Mouse (Mus musculus) layer of hippocampus, adult 18-20 months (tissue): ENCODE data around the gene Ermard. TPM values are rescaled to one million over a fixed set of nuclear protein-coding genes. Genes with fewer than 3 reads are reported as not detected.

Experiments used
- DNase-seq, 2 experiments: peaks; one replicate each; pipeline ENCODE4 v3.0.0; 2022; ENCODE audit warnings: low spot score in 2 of 2
- total RNA-seq, 2 experiments: library from RNA; stranded (reverse); gene quantifications; 2 replicates each; pipeline ENCODE4 v1.2.3; 2021

Ermard gene
- total RNA-seq, 2 experiments from 2014 or later, result 51.9 to 52.9 TPM

DNA sequence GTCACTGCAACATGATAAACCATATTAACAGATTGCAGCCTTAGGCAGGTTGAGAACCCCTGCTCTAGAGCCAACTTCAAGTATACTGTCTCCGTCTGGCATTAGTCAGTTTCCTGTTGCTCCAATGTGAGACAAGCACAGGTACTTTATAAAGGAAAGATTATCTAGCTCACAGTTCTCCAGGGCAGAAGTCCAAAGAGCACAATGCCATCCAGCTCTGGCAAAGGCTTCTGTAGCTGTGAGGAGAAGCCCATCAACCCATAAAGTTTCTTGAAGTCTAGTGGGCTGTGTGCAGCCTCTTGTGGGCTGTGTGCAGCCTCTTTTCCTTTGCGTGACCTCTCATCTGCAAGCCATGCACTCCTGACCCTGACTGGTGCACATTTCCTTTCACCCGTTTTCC, 74.5 kb downstream of the Ermard start:
- no peak for DNase-seq

DNA sequence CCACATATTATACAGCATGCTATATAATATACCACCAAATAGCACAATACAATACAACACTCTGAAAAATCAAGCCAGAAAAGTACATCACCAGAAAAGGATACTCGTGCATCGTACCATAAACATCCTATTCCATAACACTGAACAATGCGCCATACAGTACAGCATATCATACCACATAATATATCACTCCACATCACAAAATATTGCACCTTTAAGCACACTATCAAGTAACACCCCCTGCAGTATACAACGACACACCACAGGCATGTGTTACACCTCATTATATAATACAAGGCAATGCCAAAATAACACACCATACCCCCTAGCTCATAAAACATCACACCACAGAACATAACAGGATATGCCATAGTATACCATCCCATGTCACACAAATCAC, 79.1 kb downstream of the Ermard start:
- DNase-seq, result no peak

DNA sequence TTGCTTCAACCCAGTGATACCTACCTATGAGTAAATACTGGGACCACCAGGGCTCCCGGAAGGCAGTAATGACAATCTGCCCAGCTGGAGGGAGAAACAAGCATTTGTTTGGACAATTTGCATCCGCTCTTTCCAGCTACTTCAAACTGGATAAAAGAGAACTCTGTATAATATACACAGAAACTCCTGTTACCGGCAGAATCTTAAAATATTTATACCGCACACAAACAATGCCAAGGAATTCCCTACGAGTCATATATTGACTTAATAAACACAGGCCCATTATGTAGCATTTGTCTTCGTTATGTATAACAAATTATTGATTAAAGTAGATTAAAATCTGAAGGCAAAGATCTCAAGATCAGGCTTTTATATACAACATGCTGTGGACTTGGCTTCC, 79.6 kb downstream of the Ermard start:
- DNase-seq, result no peak

DNA sequence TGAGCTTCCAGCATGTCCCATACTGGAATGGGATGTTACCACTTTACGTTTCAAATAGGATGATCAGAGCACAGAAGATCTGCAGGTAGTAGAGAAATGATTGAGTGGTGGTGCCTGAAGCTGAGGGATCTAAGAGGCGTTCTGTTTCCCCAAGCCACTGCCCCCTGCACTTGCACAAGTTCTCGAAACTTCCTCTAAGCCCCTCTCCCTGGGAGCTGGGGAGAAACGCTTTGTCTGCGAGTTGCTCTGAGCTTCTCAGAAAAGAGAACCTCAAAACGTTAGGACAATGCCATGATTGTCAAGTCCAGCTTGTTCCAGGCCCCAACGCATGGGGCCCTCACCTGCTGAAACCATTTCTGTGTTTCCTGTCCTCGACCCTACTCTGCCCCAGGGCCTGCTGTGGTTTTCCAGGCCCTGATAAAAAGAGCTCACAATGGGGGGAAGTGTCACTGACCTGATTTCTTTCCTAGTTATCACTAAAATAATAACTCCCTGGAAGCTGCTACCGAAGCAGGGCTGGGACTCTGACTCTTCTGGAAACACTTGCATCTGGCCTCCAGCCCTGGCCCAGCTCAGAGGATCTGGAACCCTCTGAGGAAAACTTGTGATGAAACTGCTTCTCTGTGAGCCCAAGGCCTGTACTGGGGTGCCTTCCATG, 88.8 kb downstream of the Ermard start:
- no peak for DNase-seq

DNA sequence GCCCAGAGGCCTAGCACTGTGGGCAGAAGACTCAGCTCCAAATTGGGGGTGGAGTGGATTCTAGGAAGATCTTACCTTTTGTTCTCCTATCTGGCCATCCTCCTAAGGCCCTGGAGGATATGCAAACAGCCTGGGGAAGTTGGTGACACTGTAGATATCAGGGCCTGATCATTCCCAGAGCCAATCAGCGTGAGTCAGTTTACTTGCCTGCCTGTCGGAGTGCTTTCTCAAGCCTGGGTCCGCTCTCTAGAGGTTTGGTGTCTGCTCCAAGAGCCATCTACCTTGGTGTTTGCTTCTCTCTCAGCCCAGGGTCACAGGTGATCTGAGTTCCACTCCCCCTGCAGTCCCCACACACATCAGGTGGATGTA, 89.3 kb downstream of the Ermard start:
- DNase-seq, result no peak

DNA sequence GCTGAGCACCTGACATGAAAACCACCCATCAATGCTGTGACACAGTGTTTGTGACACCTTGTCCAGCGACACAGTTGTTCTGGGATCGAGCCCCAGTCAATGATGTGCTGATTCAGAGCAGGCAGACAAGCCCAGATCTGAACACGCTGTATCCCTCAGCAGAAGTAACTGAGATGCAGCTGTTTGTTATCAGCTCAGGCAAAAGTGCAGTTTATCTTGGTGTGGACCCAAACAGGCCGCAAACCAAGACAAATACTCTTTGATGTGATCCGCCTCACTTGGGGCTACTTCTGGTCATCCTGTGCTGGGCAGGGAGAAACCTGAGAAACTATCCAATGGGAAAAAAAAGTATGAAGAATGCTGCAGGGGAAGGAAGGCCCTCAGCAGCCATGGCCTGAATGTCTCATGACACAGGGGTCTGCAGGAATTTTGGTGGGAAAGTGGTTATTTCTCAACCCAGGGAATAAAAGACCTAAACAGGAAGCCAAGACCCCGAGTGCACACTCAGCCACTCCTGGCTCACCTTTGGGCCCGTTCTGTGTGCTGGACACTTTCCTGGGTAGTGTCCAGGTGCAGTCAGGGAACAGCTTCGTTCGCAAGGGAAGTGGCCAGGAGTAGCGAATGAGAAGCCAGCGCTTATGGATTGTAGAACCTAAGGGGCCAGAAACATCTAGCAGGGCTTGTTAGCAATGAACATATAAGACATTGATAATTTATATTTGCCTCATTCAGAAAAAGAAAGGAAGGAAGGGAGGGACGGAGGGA, 94.1 kb downstream of the Ermard start:
- DNase-seq, result no peak

DNA sequence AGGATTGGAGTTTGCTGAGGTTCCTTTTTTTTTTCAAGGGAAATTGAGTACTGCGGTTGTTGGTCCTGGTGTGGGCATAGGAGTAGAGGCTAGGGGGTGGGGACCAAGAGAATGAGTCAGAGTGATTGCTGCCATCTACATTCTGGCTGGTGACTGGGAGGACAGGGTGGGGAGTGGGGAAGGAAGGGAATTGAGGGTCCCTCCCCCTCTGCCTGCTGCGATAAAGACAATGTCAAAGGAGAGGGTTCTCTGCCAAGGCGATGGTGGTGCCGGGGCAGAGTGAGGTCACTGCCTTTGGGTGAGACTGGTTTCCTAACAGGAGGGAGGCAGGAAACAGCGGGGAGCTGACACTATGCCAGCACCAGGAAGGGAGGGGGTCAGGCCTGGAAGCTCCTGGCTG, 96.4 kb downstream of the Ermard start:
- no peak for DNase-seq

Other genes with a start within 250 kb of the Ermard start
- gene Wdr27, start 98.0 kb upstream of the Ermard start, total RNA-seq, result 1 to 10 TPM; 3.1 to 3.7 TPM
- 10 to 100 TPM; 12.7 to 15.3 TPM for gene 1600012H06Rik, start 98.0 kb upstream of the Ermard start, total RNA-seq
- gene Phf10, start 79.9 kb upstream of the Ermard start, total RNA-seq, result 10 to 100 TPM; 52.4 to 54.7 TPM
- gene 9030025P20Rik, start 62.7 kb upstream of the Ermard start, total RNA-seq, result 1 to 10 TPM; 6.4 to 6.5 TPM
- gene Gm3417, start 62.4 kb upstream of the Ermard start, total RNA-seq, result 1 to 10 TPM in 1 of 2 experiments, not detected in 1; 1.5 TPM
- 1 to 10 TPM; 4.1 to 5.8 TPM for gene Gm3435, start 31.0 kb upstream of the Ermard start, total RNA-seq
- gene Tcte3, start 280 bp downstream of the Ermard start, total RNA-seq, result 1 to 10 TPM in 1 of 2 experiments, not detected in 1; 1.3 TPM
- gene Gm3448, start 329 bp downstream of the Ermard start, total RNA-seq, result 1 to 10 TPM; 7.2 to 8.4 TPM